Mouse (Mus musculus) liver, embryonic 14.5 days (tissue): Measurements from ENCODE around the gene Eef1a2.

Experiments used
- CTCF ChIP-seq: IDR thresholded peaks from 2 replicates; pipeline ENCODE4 v1.5.1; 2016; ENCODE audit warnings: antibody characterized with exemption, low read depth, control low read depth
- EP300 ChIP-seq: IDR thresholded peaks from 2 replicates; pipeline ENCODE4 v1.6.1; 2016; ENCODE audit warnings: antibody characterized with exemption, low read depth

GRCm38 (mm10) chr2:181146976-181147545 lies 9.8 kb downstream of the Eef1a2 start:
- TF ChIP-seq EP300 (no peak), CTCF (no peak)
